Mouse (Mus musculus) cerebellum, postnatal 10 days (tissue): ENCODE results near the gene Pole3.
"Not testable (repeated sequence)": the region's sequence is repeated elsewhere in the genome, so short reads cannot be mapped to it uniquely, and the experiment has no call there.

Experiments
- DNase-seq, 2 experiments: peaks; one replicate each; pipeline ENCODE4 v3.0.0; 2021; ENCODE audit warnings: mixed read lengths in 2 of 2

Gene Pole3

DNA sequence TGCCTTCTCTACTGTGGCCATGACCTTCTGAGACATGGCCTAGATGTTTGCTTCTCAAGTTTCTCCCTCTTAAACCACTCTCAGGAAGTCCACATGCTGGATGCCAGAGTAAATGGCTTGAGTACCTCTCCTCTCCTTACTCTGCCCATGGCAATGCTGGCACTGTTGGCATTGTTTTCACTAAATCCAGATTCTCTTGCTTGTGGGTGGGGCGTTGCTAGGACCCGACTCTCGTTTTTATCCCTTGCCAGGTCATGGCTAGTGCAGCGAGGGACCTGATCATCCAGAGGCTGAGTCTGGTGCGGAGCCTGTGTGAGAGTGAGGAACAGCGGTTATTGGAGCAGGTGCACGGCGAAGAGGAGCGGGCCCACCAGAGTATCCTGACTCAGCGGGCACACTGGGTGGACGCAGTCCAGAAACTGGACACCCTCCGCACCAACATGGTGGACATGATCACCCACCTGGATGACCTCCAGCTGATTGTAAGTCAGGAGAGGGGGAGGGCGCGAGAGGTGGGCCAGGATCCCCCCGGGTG is 38.6 kb downstream of the Pole3 start:
- no peak for DNase-seq

DNA sequence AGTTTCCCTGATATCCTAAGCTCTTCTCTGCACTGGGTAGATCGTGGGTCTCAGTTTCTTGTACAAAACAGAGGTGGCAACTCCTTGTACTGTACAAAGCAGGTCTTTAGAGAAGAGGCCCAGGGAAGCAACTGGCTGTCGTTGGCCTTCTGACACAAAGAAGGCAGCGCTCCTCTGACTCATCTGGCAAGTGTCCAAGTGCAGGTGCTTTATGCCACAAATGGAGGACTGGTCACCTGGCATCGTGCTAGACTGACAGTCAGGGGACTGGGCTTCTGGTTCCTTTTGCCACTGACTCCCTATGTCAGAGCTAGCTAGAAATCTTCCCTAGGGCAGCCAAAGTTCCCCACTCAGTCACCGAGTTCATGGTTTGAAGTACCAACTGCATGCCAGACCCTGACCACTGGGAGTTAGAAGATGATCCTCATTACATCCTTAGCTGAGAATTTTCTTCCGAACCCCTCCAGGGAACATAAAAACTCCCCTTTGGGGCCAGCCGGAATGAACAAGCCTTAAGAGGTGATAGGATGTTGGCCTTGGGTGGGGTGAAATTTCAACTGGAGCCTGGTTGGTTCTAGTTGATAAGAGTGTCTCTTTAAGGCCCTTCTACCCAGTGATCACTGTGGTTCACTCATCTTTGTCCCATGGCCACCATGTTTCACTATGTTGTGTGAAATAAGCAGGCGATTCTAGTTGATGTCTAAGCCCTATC is 39.3 kb downstream of the Pole3 start:
- DNase-seq: peak in 1 of 2 experiments; percentile 44

DNA sequence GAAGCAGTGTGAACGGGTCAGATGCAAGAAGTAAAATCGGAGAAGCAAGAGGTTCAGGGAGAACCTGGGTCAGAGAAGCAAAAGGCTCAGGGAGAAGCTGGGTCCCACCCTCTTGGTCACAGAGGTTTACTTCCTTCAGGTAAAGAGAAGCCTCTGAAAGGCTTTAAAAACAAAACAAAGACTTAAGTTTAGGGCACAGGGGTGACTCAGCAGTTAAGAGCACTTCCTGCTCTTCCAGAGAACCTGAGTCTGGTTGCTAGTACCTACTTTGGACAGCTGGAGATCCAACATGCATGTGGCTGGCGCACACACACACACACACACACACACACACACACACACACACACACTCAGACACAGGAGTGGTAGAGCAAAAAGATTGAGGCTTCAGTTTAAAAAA is 39.9 kb downstream of the Pole3 start:
- no peak for DNase-seq

DNA sequence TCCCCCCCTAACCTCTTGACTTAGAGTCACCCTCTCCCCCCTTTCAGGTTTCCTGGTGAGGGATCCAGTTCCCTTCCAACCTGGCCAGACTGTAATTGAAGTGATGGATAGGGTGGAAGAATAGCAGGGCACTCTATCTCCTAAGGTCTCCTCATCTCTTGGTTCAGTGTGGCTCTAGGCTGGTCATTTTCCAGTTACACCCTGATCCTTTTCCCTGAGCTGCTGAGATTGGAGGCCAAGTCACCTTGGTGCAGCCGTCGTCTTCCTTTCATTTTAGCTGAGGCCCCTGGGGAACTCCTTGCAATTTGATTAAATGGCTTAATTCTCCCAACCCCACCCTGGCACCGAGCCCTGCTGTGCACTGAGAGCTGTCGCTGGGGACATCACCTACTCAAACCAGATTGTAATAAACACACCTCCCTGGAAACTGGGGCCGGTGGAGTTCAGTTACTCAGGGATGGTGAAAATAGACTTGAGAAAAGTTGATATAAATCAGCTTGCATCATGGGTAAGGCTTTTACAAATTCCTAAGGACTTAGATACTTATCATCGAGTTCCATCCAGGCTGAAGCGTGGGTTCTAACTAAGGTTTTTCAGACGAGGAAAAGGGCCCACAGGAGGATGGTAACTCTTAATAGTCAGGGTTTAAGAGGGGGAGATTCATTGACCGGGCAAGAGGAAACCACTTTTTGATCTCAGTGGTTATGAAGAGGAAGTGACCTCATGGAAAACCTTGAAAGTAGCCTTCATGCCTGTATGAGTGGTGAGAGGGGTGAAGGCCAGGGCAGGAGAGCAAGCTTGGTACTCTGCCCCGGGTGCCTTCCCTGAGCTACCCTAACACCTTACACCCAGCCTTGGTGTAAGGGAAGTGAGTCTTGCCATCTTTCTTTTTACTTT is 43.9 kb downstream of the Pole3 start:
- peak; percentile 31 to 37 for DNase-seq

DNA sequence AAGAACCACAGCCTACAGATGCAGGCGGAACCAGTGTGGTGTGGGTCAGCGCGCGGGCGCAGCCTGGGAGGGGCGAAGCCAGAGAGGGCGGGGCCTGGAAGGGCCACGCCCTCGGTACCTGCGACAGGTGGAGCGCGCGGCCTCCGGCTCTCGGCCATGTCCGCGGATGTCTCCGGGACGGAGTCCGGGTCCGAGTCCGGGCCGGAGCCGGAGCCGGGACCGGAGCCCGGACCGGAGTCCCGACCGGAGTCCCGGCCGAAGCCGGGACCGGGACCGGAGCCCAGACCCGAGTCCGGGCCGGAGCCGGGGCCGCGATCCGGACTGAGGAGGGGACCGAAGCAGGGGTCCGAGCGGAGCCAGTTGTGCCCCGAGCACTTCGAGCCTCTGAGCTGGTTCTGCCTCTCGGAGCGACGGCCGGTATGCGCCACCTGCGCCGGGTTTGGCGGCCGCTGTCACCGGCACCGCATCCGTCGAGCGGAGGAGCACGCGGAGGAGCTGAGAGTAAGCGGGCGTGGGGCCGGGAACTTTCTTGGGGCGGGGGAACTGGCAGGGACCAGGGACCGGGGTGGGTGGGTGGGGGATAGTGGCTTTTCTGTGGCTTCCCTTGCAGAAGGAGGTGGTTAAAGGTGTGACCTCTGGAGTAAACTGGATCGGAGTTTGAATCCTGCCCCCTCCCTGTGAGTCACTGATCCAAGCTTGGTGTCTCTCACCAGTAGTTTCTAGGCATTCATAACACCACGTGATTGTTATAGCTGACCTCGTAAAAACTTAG is 44.7 kb downstream of the Pole3 start, which contains the start of gene Bspry:
Gene Bspry, plus strand, starts transcription at position 117 of the 772 bp plus-strand sequence.
- DNase-seq: peak; percentile 37 to 39

DNA sequence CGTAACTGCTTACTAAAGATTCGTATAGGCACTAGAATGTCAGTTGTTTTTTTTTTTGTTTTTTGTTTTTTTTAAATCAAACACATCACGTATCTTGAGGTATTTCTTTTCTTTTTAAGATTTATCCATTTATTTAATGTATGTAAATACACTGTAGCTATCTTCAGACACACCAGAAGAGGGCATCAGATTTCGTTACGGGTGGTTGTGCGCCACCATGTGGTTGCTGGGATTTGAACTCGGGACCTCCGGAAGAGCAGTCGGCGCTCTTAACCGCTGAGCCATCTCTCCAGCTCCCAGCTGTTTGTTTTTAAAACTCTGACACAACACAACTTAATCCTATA is 45.3 kb downstream of the Pole3 start:
- DNase-seq: not testable (repeated sequence)

DNA sequence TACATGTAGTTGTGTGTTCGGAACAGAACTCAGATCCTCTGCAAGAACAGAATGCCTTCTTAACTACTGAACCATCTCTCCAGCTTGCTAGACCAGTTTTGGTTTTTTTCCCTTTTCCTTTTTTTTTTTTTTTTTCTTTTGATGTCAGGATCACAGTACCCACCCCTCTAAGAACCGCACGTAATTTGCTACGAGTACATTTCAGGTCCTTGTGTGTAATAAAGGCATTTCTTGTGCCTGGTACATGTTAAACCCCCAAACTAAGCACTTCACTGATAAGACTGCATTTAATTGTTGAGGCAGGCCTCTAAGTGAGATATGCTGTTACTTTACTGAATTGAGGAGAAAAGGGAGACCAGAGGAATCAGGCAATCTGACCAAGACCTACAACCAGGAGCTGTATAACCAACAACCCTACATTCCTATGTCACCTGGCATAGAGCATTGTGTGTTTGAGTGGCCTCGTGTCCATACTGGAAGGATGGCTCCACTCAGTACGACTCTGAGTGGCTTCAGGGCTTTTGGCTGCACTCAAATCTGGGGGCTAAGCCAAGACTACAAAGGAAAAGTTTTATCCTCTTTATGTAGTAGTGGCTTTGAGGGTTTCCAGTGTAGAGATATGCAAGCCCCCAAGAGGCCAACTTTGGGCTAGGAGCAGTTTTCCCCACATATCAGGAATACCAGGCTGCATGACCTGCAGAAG is 47.2 kb downstream of the Pole3 start:
- DNase-seq: no peak

GRCm38 (mm10) chr4:62475793-62476192 is 49.1 kb downstream of the Pole3 start:
- no peak for DNase-seq

- no peak for DNase-seq
These were observed 49.7 kb downstream of the Pole3 start for GRCm38 (mm10) chr4:62475131-62475530.
